Mouse (Mus musculus) myocyte (in vitro differentiated cells): Measurements from ENCODE around the gene Ahsa1.
"Not testable (repeated sequence)": the region's sequence is repeated elsewhere in the genome, so short reads cannot be mapped to it uniquely, and the experiment has no call there.

Experiments used
- E2F4 ChIP-seq: IDR thresholded peaks from one replicate; pipeline ENCODE4 v1.6.1; 2011; ENCODE audit warnings: mild to moderate bottlenecking, control low read depth, moderate library complexity; ENCODE audit not compliant: insufficient read depth
- MAX ChIP-seq: IDR thresholded peaks from one replicate; pipeline ENCODE4 v1.6.1; 2011; ENCODE audit warnings: low read depth, mild to moderate bottlenecking, control low read depth
- MYOD1 ChIP-seq, 3 experiments: IDR thresholded peaks; one replicate each; pipeline ENCODE4 v1.6.1; 2011; ENCODE audit warnings: control low read depth in 2 of 3, low read depth in 2 of 3, mild to moderate bottlenecking in 2 of 3, moderate library complexity in 1 of 3; ENCODE audit not compliant: insufficient read length in 2 of 3, control insufficient read depth in 1 of 3
- MYOG ChIP-seq, 3 experiments: IDR thresholded peaks; one replicate each; pipeline ENCODE4 v1.6.1; 2011; ENCODE audit warnings: control low read depth in 2 of 3, low read depth in 2 of 3, mild to moderate bottlenecking in 2 of 3; ENCODE audit not compliant: insufficient read length in 2 of 3, control insufficient read depth in 1 of 3, insufficient read depth in 1 of 3
- POLR2A ChIP-seq: IDR thresholded peaks from one replicate; pipeline ENCODE4 v1.6.1; 2011; ENCODE audit warnings: low read depth, mild to moderate bottlenecking, control low read depth, moderate library complexity; ENCODE audit not compliant: insufficient read length
- POLR2AphosphoS2 ChIP-seq: IDR thresholded peaks from one replicate; pipeline ENCODE4 v1.6.1; 2011; ENCODE audit warnings: low read depth, control low read depth; ENCODE audit not compliant: insufficient read length
- REST ChIP-seq: IDR thresholded peaks from one replicate; pipeline ENCODE4 v1.6.1; 2011; ENCODE audit warnings: mild to moderate bottlenecking, control low read depth, moderate library complexity; ENCODE audit not compliant: insufficient read depth, insufficient read length
- TCF12 ChIP-seq: IDR thresholded peaks from one replicate; pipeline ENCODE4 v1.6.1; 2011; ENCODE audit warnings: mild to moderate bottlenecking, control low read depth; ENCODE audit not compliant: poor library complexity, insufficient read depth, severe bottlenecking

- TF ChIP-seq POLR2A; REST; MAX; TCF12; E2F4; POLR2AphosphoS2; MYOD1 (IDR thresholded peaks at IDR 0.05; ENCODE audit: control insufficient read depth in 1 of 3, insufficient read length in 2 of 3, low read depth in 2 of 3); MYOG (IDR thresholded peaks at IDR 0.05; ENCODE audit: control insufficient read depth in 1 of 3, insufficient read depth in 1 of 3, insufficient read length in 2 of 3, low read depth in 2 of 3): not testable (repeated sequence)
Observed at GRCm38 (mm10) chr12:87277251-87277650, 11.0 kb downstream of the Ahsa1 start.
